Mouse (Mus musculus) G1E (cell line): ENCODE measurements around the gene Pdlim4.

Experiments used
- CTCF ChIP-seq: IDR thresholded peaks from 2 replicates; pipeline ENCODE4 v1.5.1; 2012; ENCODE audit warnings: low read depth, low read length, inconsistent platforms, mixed read lengths
- GATA1 ChIP-seq: IDR thresholded peaks from 2 replicates; pipeline ENCODE4 v1.6.1; 2012; ENCODE audit warnings: borderline replicate concordance, low read length, inconsistent platforms, mixed read lengths
- TAL1 ChIP-seq: conservative IDR thresholded peaks from 2 replicates; pipeline ENCODE4 v1.6.1; 2012; ENCODE audit warnings: low read depth, low read length, inconsistent platforms, mixed read lengths

- TF ChIP-seq CTCF = no peak
- TF ChIP-seq TAL1 = no peak
- TF ChIP-seq GATA1 = no peak
Measured at GRCm38 (mm10) chr11:54007717-54008116, 61.1 kb downstream of the Pdlim4 start.
